10 mouse cellular contexts compared by ENCODE assay signal in the genomic region with DNA sequence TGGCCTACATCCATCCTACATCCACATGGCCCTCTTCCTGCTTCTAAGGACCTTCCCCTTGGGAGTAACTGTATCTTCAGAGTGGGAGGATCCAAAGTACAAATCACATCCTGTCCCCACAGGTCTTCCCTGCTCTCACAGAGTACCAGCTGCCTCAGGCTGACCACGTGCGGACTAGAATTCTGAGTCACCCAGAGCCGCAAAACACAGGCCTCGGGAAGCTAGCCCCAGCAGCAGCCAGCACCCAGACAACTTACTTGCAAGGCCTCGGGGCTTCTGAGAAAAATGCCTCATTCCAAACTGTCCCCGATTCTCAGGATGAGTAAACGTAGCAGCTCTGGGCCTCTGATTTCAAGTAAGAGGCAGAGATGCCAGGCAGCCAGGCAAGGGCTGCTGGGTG.
DNase-seq lines count a peak whose midpoint lies in the region; ATAC-seq lines count a peak whose summit lies in the region.
"Had no signal": no experiment of that assay in that cellular context is flagged by ENCODE, and none has a peak within 500 bp of the region (broad histone marks: within the 10 kb centered on the region; RNA-seq: fewer than 3 reads in every experiment).

No protein-coding gene starts in this region.

- intact Hi-C loops in heart, postnatal 10 days (cut with DNase I), result no loop called here

- DNase-seq in adrenal gland, adult (ENCODE audit: inconsistent age in 2 of 2, low spot score in 1 of 2), result peak; percentile 28 to 53
- DNase-seq in adrenal gland, postnatal 25 days, result no peak
- peak; percentile 17 for DNase-seq in right cerebral cortex, postnatal 25 days
- no peak for DNase-seq in right cerebral cortex, postnatal 14 days
- DNase-seq in heart, postnatal 10 days, result peak; percentile 54 to 59
- no peak for DNase-seq in urinary bladder, adult 2 months (ENCODE audit: low spot score)
- no peak for DNase-seq in c-Kit-positive CD71-positive TER-119-positive erythroid progenitor cells, embryonic 14.5 days (ENCODE audit: low spot score)
- DNase-seq: cerebellum, adult 8-10 months; gastrocnemius, postnatal 36 days had no signal

- ATAC-seq in granulocyte monocyte progenitor cell, adult 5-6 weeks (replicated peaks; ENCODE audit: poor library complexity, severe bottlenecking), result no peak

Comparison
In these comparisons a context has a peak if more than half of its experiments do, and no peak if none do; other contexts are left out.
1. DNase-seq: peak in adrenal gland, adult (2 of 2), right cerebral cortex, postnatal 25 days (single experiment) and heart, postnatal 10 days (2 of 2); none in adrenal gland, postnatal 25 days (single experiment), right cerebral cortex, postnatal 14 days (single experiment), urinary bladder, adult 2 months (single experiment) and c-Kit-positive CD71-positive TER-119-positive erythroid progenitor cells, embryonic 14.5 days (single experiment).